Mouse (Mus musculus) Patski (cell line): ENCODE data around the gene Wdr81. TPM values are rescaled to one million over a fixed set of nuclear protein-coding genes. Genes with fewer than 3 reads are reported as not detected.
A peak's percentile ranks its signal among the peaks of the same experiment; 100 is the strongest.
"Not testable (repeated sequence)": the region's sequence is repeated elsewhere in the genome, so short reads cannot be mapped to it uniquely, and the experiment has no call there.

Experiments
- ATAC-seq: fragments of 100-300 bp; one replicate; pipeline ENCODE4 v1.8.0; 2021
- CTCF ChIA-PET: fragments of 350-600 bp; sonication (Branson Sonifier 250); formaldehyde crosslinking; loops from one replicate; lab custom pipeline; 2022; ENCODE audit warnings: inconsistent platforms; lab: Charles Lee
- POLR2A ChIA-PET: fragments of 350-600 bp; sonication (Branson Sonifier 250); formaldehyde crosslinking; loops from one replicate; lab custom pipeline; 2022; ENCODE audit warnings: antibody characterized with exemption, inconsistent platforms; lab: Charles Lee
- DNase-seq: peaks from one replicate; pipeline ENCODE4 v3.0.0-alpha.2; 2011; ENCODE audit warnings: low read depth, low spot score
- H3K27me3 ChIP-seq: fragments of 371-371 bp; one replicate; pipeline ENCODE4 v1.5.1; 2021
- CTCF ChIP-seq: fragments of 100-300 bp; IDR thresholded peaks from one replicate; pipeline ENCODE4 v1.5.1; 2021
- in situ Hi-C: fragments of 300-500 bp; cut with MboI; formaldehyde crosslinking; loops from 3 replicates; pipeline ENCODE4 v1.11.1; 2018; ENCODE audit warnings: low pct_unique_long_range_greater_than_20kb, mixed read lengths
- polyA plus RNA-seq: library from polyadenylated mRNA; unstranded; gene quantifications from one replicate; pipeline ENCODE4 v1.2.3, GENCODE M21; 2021

The Wdr81 gene
- polyA plus RNA-seq, 1 experiment from 2014 or later = 28.9 TPM

DNA sequence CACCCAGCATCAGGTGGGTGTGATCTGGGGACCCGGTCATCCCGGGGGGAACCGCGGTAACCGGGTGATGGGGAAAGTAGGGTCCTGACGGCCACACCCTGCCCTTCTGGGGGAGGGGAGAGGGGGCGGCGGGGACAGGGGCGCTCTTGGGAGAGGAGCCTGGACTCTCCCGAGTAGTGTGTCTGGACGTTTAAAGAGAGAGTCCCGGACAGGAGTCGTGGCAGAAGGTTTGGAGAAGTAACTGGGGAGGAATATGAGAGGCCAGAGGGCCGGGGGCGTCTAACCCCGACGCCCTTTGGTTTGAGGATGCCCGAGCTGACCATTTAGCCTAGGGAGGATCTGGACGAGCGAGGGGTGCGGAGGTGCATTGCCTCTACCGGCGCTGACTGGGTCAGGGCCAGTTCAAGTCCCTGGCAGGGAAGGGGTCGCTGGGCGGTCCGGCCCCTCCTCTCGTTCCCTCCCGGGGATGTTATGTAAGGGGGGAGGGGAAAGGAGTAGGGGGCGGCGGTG lies 7.3 kb upstream of the Wdr81 start:
- peak; percentile 0 for ATAC-seq
- no peaks in the 10 kb centered on the region for H3K27me3 ChIP-seq
- DNase-seq = no peak
- CTCF ChIA-PET = interaction anchor here (1.2 to 5.6 kb wide), 3 partner anchors 19 to 60 kb away, joined by 4 to 36 read pairs (median 4); partner anchors contain the start of gene Rilp
- TF ChIP-seq CTCF = no peak
- POLR2A ChIA-PET = interaction anchor here (1.4 to 4.2 kb wide), 3 partner anchors 8 to 59 kb away, joined by 5 to 25 read pairs (median 6); partner anchors contain the start of gene Rilp
- in situ Hi-C loops = loop anchor here (5.0 to 10.0 kb wide), 3 partner anchors 59 to 477 kb away; partner anchors contain the start of gene Ovca2

DNA sequence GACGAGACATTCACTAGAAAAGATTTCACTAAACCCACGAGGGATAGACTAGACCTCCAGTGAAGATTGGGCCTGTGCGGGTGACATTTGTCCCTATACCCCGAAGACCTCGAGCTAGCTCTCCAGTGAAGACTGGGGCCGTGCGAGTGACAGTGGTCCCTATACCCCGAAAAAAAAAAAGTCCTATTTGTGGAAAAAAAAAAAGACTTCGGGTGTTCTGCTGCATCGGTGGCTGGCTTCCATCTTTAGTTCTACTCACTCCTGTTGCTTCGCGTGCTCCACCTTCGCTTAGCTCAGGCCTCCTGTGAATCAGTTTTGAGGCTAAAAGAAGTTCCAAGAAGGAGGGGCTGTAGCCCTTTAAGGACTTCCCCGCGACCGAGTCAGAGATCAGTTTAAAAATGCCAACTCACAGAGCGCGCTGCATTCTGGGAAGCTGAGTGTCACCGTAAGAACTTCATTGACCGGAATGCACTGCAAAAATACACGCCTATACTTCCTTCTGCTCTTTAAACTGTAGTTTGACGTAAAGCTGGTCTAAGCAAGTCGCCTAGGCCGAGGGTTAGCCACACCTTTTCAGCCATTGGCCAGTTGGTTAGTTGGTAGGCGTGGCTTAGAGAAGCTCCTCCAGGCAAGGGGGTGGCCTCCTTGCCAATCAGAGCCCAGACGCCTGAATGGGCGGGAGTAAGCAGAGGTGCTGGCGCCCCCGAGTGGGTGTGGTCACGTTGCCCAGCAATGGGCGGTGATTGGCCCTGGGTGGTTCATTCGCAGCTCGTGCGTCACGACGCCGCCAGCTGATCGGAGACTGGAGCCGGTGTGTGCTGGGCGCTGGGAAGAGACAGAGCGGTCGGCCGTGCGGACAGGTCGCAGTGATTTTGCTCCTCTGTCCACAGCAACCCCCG lies 6.6 kb upstream of the Wdr81 start, which contains the start of gene Tlcd2:
TSS of gene Tlcd2 (plus strand) at position 872 of the 899 bp plus-strand sequence.
- no peak for TF ChIP-seq CTCF
- DNase-seq (peak; percentile 99), ATAC-seq (peak; percentile 65)
- in situ Hi-C loops = loop anchor here (5.0 to 10.0 kb wide), 3 partner anchors 59 to 476 kb away; partner anchors contain the start of gene Ovca2
- ChIA-PET POLR2A (interaction anchor here (0.7 to 4.2 kb wide), 4 partner anchors 49 to 116 kb away, joined by 3 to 25 read pairs (median 4); partner anchors contain the start of genes Rilp, Rpa1 and Smyd4), CTCF (interaction anchor here (1.2 to 5.6 kb wide), 3 partner anchors 19 to 59 kb away, joined by 4 to 36 read pairs (median 4); partner anchors contain the start of gene Rilp)
- no peaks in the 10 kb centered on the region for H3K27me3 ChIP-seq

DNA sequence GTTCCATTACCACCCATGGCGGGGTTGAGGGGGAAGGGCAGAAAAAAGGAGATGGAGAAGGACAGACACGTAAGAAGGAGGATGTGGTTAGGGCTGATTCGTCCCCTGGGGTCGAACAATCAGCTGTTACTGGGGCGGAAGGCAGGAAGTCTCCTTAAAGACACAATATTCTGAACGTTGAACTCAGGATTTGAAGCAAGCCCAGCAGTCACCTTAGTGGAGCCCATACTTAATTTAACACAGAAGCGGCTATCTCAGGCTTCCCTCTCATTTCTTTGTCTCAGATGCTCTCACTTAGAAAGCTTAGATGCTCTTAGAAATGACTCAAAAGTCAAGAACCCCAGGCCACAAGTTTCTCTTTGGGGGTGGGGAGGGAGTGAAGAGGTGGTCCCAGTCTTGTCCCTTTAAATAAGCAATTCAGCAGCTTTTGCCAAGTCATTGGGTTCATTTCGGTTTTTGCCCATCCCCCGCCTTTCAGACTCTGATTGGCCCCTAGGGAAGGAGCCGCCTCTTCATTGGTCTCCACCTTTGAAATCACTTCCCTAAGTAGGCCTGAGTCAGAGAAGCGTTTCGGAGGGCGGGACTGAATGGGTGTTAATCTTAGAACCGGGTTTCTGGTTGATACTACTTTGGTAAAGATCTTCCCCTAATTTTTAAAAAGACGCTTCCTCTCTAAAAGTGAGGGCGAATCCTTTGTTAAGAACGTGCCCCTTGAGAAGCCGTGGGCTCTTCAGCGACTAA lies 5.8 kb upstream of the Wdr81 start:
- ChIA-PET CTCF (interaction anchor here (0.9 to 5.6 kb wide), 5 partner anchors 20 to 58 kb away, joined by 3 to 36 read pairs (median 4); partner anchors contain the start of gene Rilp), POLR2A (interaction anchor here (0.7 to 4.2 kb wide), 4 partner anchors 50 to 115 kb away, joined by 3 to 25 read pairs (median 4); partner anchors contain the start of genes Rilp, Rpa1 and Smyd4)
- H3K27me3 ChIP-seq = no peaks in the 10 kb centered on the region
- ATAC-seq (peak; percentile 24), DNase-seq (no peak)
- no peak for TF ChIP-seq CTCF
- in situ Hi-C loops = loop anchor here (5.0 to 10.0 kb wide), 3 partner anchors 58 to 475 kb away; partner anchors contain the start of gene Ovca2

DNA sequence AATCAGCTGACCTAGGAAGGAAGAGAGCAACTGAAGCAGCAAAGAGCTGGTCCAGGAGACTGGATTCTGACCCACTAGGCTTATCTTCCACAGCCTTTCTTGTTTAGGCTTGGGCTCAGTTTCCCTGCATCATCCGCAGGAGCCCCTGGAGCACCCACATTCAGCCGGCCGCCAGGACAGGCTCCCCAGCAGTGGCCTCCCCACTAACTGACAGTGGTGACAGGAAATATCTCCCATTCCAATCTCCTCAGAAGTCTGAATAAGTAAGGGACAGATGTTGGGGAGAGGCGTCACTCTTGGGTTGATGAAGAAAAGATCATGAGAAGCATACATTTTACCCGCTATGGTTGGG lies 5.2 kb upstream of the Wdr81 start:
- ATAC-seq = no peak
- ChIA-PET CTCF (interaction anchor here (0.9 to 5.6 kb wide), 3 partner anchors 50 to 58 kb away, joined by 3 to 36 read pairs (median 9); no protein-coding TSS in a partner anchor), POLR2A (interaction anchor here (1.2 to 4.2 kb wide), 2 partner anchors 57 to 111 kb away, joined by 3 to 25 read pairs; partner anchors contain the start of genes Rpa1 and Smyd4)
- H3K27me3 ChIP-seq = no peaks in the 10 kb centered on the region
- in situ Hi-C loops = loop anchor here (5.0 to 10.0 kb wide), 3 partner anchors 57 to 475 kb away; partner anchors contain the start of gene Ovca2
- DNase-seq = no peak
- TF ChIP-seq CTCF = no peak

DNA sequence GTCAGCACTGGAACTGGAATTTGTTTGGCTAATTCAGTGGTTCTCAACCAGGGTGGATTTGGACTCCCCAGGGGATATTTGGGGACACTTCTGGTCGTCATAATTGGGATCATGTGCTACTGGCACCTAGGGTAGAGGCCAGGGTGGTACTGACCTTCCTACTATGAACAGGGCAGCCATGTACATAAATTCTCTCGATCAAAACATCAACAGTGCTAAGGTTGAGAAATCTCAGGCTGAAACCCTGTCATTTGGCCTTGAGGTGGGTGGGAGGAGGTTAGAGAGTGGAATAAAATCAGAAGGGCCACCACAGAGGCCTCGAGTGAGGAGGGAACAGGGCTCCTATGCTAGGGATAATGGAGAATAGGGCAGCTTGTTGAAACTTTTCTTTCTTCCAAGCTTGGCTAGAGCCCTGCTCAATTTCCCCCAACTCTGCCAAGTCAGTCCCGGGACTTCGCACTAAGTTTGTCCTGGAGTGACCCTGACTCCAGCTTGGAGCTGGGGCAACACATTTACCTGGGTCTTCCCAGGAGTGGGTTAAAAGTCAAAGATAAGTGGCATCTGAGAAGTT lies 4.7 kb upstream of the Wdr81 start:
- CTCF ChIA-PET = interaction anchor here (1.4 to 5.6 kb wide), 3 partner anchors 25 to 57 kb away, joined by 6 to 36 read pairs (median 9); no protein-coding TSS in a partner anchor
- TF ChIP-seq CTCF = no peak
- DNase-seq = no peak
- POLR2A ChIA-PET = interaction anchor here (4.2 kb wide), 1 partner anchor 56 kb away, joined by 25 read pairs; no protein-coding TSS in a partner anchor
- ATAC-seq = no peak
- in situ Hi-C loops = no loop called here
- H3K27me3 ChIP-seq = no peaks in the 10 kb centered on the region

DNA sequence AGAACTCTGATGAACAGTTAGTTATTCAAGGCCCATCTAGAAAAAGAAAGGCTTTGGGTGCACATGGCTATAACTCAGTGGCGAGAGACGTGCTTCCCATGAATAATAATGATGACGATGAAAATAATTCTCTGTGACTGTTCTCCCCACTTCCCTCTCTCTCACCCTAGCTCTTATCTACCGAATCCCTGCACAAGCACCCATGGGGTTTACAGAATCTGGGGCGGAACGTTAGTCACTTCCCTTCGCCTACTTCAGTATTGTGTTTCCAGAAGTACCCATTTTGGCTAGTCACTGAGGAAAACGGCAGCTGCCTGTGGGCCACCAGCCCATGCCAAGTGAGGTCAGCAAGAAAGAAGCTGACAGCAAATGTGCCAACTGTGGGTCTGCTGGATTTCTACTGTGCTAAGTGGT lies 4.1 kb upstream of the Wdr81 start:
- no peak for ATAC-seq
- no peak for DNase-seq
- ChIA-PET POLR2A (interaction anchor here (4.2 kb wide), 1 partner anchor 55 kb away, joined by 25 read pairs; no protein-coding TSS in a partner anchor), CTCF (interaction anchor here (1.4 to 5.6 kb wide), 3 partner anchors 24 to 57 kb away, joined by 6 to 36 read pairs (median 9); no protein-coding TSS in a partner anchor)
- no peak for TF ChIP-seq CTCF
- in situ Hi-C loops = no loop called here
- no peaks in the 10 kb centered on the region for H3K27me3 ChIP-seq

DNA sequence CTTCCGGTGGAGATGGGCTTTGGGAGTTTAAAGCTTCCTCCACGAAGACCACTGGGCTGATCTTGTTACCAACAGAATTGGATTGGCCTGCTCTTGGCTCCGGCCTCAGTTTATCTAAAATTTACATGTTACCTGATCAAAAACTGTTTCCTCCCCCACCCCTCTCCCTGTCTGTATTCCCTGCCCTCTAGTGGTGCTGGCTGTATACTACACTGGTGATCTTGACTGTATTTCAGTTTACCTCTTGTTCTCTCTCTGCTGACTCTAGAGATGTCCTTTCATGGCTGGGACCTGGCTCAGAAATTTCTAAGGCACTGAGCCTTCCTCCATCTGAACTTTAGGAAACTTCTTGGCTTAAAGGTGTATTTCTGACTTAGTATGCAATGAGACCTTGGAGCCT lies 3.7 kb upstream of the Wdr81 start:
- ATAC-seq = no peak
- ChIA-PET CTCF (interaction anchor here (1.4 to 5.6 kb wide), 3 partner anchors 24 to 56 kb away, joined by 6 to 36 read pairs (median 9); no protein-coding TSS in a partner anchor), POLR2A (interaction anchor here (4.2 kb wide), 1 partner anchor 55 kb away, joined by 25 read pairs; no protein-coding TSS in a partner anchor)
- in situ Hi-C loops = no loop called here
- no peaks in the 10 kb centered on the region for H3K27me3 ChIP-seq
- TF ChIP-seq CTCF = no peak
- DNase-seq = no peak

DNA sequence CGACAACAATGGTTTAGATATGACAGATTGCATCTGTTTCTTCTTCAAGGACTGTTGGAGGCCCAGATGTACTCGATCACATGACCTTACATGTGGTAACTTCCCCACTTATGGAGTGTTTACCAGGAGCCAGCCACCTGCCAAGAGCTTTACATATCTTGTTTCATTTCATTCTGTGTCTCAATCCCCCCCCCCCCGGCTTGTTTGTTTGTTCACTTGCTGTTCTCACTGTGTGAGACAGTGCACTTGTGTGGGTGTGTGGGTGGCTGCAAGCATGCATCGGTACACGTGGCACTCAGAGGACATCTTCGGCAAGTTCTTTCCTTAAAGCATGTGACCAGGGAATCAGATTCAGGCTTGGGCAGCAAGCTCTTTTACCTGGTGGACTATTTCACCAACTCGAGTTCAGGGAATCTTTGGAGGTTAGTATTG lies 1.9 kb upstream of the Wdr81 start:
- H3K27me3 ChIP-seq = no peaks in the 10 kb centered on the region
- ChIA-PET POLR2A (interaction anchor here (0.9 kb wide), 1 partner anchor 10 kb away, joined by 6 read pairs; no protein-coding TSS in a partner anchor), CTCF (interaction anchor here (0.9 to 5.6 kb wide), 3 partner anchors 15 to 56 kb away, joined by 3 to 36 read pairs (median 3); no protein-coding TSS in a partner anchor)
- DNase-seq (no peak), ATAC-seq (no peak)
- TF ChIP-seq CTCF = no peak
- in situ Hi-C loops = no loop called here

DNA sequence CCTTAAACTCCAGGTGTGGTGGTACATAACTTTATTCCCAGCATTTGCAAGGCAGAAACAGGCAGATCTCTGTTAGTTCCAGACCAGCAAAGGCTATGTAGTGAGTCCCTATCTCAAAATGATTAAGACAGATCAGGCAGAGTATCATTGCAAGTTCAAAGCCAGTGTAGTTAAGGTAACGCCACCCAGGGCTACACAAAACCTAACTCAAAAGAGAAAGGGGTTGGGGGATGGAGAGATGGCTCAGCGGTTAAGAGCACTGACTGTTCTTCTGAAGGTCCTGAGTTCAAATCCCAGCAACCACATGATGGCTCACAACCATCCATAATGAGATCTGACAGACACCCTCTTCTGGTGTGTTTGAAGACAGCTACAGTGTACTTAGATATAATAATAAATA lies 1.5 kb upstream of the Wdr81 start:
- CTCF ChIA-PET = interaction anchor here (1.4 to 5.6 kb wide), 2 partner anchors 14 to 54 kb away, joined by 3 to 36 read pairs; no protein-coding TSS in a partner anchor
- H3K27me3 ChIP-seq, POLR2A ChIA-PET, DNase-seq, ATAC-seq, in situ Hi-C loops: not testable (repeated sequence)
